Mouse (Mus musculus): Measurements from ENCODE around the gene Pdzrn4.

DNA sequence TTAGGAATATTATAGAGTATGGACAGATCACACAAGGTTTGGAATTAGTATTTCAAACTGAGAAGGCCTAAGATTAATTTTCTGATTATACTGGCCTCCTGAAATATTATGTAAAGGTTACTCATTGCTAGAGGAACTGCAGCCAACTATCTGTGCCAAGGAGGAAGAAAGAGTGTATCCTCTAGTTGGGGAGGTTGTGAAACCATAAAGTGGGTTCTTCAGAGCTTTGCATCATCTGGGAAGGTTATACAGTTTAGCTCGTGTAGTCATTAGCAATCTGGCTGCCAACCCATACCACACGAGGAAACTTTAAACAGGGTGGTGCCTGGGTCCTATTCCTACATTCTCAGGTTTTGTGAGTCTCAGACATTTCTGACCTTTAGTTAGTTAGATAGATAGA lies 166.9 kb downstream of the Pdzrn4 start:
- TF ChIP-seq CTCF (IDR thresholded peaks at IDR 0.05; ENCODE audit: borderline replicate concordance, control insufficient read depth, extremely low read depth, insufficient read depth, low read length, poor library complexity) (no peak), POLR2A (IDR thresholded peaks at IDR 0.05; ENCODE audit: control insufficient read depth, extremely low read depth, insufficient read depth, low read length, poor library complexity) (no peak)
